Mouse (Mus musculus): ENCODE data around the gene Gpx2. TPM values are rescaled to one million over a fixed set of nuclear protein-coding genes. Genes with fewer than 3 reads are reported as not detected.

The Gpx2 gene
- polyA plus RNA-seq, 1 experiment from 2014 or later, result 1.3 TPM

DNA sequence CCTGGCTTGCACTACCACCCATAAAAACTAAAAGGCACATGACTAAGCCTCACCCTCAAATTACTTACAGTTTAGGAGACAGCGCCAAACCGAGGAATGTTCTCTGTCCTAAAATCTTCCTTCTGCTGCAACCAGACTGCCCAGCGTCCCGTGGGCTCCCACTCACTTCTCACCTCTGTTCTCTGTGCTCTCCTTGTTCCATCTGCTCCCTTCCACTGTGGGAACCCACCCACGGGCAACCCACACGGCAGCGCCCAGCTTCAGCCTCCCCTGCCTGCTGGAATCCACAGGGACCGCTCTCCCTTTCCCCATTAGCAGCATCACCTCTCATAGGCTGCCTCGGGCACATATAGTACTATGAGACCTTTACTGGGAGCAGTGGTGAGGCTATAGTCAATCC, 23.6 kb upstream of the Gpx2 start:
- 85% methylated on average over 9 of the region's 9 CpGs for WGBS
- Histone ChIP-seq H3K4me3 (no peak overlapping the region), H3K9me3 (no peaks in the 10 kb centered on the region), H3K4me1 (peaks cover 67% of the 10 kb centered on the region), H3K36me3 (replicated peaks) (no peaks in the 10 kb centered on the region), H3K27ac (replicated peaks) (peak overlapping the region; percentile 77), H3K27me3 (replicated peaks; ENCODE audit: low read depth, poor library complexity, severe bottlenecking) (peaks cover 66% of the 10 kb centered on the region)
- DNase-seq (ENCODE audit: low spot score), result no peak

GRCm38 (mm10) chr12:76818120-76818519, 22.8 kb upstream of the Gpx2 start:
- 54% methylated on average over 4 of the region's 4 CpGs for WGBS
- H3K4me1 ChIP-seq, result peaks cover 67% of the 10 kb centered on the region
- peaks cover 58% of the 10 kb centered on the region for H3K27me3 ChIP-seq (replicated peaks; ENCODE audit: low read depth, poor library complexity, severe bottlenecking)
- DNase-seq (ENCODE audit: low spot score), result peak; percentile 62
- peak overlapping the region; percentile 77 for H3K27ac ChIP-seq (replicated peaks)
- no peaks in the 10 kb centered on the region for H3K36me3 ChIP-seq (replicated peaks)
- H3K9me3 ChIP-seq, result no peaks in the 10 kb centered on the region
- H3K4me3 ChIP-seq, result no peak overlapping the region

- WGBS, result 55% methylated on average over 4 of the region's 4 CpGs
- H3K4me1 ChIP-seq, result peaks cover 59% of the 10 kb centered on the region
- no peak overlapping the region for H3K4me3 ChIP-seq
- H3K36me3 ChIP-seq (replicated peaks), result no peaks in the 10 kb centered on the region
- 0 out of 2 replicates have a peak overlapping the region, but pooled peaks have one; percentile 48 for H3K27ac ChIP-seq (replicated peaks)
- H3K27me3 ChIP-seq (replicated peaks; ENCODE audit: low read depth, poor library complexity, severe bottlenecking), result peaks cover 49% of the 10 kb centered on the region
- no peak for DNase-seq (ENCODE audit: low spot score)
- H3K9me3 ChIP-seq, result no peaks in the 10 kb centered on the region
These were observed 21.8 kb upstream of the Gpx2 start for GRCm38 (mm10) chr12:76817176-76817575.

DNA sequence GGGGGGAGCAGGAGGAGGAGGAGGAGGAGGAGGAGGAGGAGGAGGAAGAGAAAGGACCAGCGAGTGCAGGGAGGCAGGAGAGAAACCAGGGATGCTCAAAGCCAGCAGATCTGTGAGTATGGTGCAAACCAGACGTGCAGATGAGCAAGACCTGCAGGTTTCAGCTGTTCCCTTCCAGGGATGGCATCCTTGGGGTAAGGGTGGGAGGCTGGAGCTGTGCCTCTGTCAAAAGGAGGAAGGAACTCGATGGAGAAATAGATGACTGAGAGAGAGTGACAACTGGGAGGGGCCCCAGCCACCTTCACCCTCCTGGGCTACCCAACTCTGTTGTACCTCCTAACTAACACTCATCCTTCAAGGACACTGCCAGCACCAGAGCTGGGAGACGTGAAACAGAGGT, 21.4 kb upstream of the Gpx2 start:
- peaks cover 55% of the 10 kb centered on the region for H3K4me1 ChIP-seq
- no peak overlapping the region for H3K4me3 ChIP-seq
- H3K27ac ChIP-seq (replicated peaks), result peak overlapping the region; percentile 48; the same call in 1 of the 2 replicates
- peaks cover 44% of the 10 kb centered on the region for H3K27me3 ChIP-seq (replicated peaks; ENCODE audit: low read depth, poor library complexity, severe bottlenecking)
- no peaks in the 10 kb centered on the region for H3K9me3 ChIP-seq
- 47% methylated on average over 4 of the region's 4 CpGs for WGBS
- no peak for DNase-seq (ENCODE audit: low spot score)
- no peaks in the 10 kb centered on the region for H3K36me3 ChIP-seq (replicated peaks)

DNA sequence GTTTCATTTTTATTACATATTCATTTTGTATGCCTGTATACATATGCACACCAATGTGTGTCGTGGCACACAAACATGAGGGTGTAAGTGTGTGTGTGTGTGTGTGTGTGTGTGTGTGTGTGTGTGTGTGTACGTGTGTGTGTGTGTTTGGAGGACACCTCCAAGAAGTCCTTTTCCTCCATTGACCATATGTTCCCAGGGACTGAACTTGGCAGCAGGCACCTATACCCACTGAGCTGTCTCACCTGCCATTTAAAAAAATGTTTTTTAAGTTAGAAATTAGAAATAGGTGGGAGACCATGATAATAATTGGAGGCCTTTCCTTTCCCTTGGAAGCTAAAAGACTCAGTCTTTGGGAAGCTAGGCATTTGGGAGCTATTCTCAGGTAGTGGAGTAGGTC, 18.8 kb upstream of the Gpx2 start:
- Histone ChIP-seq H3K4me3 (no peak overlapping the region), H3K27me3 (replicated peaks; ENCODE audit: low read depth, poor library complexity, severe bottlenecking) (peaks cover 18% of the 10 kb centered on the region), H3K27ac (replicated peaks) (no peak overlapping the region), H3K36me3 (replicated peaks) (no peaks in the 10 kb centered on the region), H3K9me3 (no peaks in the 10 kb centered on the region), H3K4me1 (peaks cover 36% of the 10 kb centered on the region)
- 84% methylated on average over 2 of the region's 2 CpGs for WGBS
- no peak for DNase-seq (ENCODE audit: low spot score)

GRCm38 (mm10) chr12:76813543-76813942, 18.2 kb upstream of the Gpx2 start:
- Histone ChIP-seq H3K9me3 (no peaks in the 10 kb centered on the region), H3K4me3 (no peak overlapping the region), H3K4me1 (peaks cover 30% of the 10 kb centered on the region), H3K27me3 (replicated peaks; ENCODE audit: low read depth, poor library complexity, severe bottlenecking) (peaks cover 12% of the 10 kb centered on the region; the same call in 1 of the 2 replicates), H3K36me3 (replicated peaks) (no peaks in the 10 kb centered on the region), H3K27ac (replicated peaks) (no peak overlapping the region)
- WGBS, result 82% methylated on average over 10 of the region's 10 CpGs
- no peak for DNase-seq (ENCODE audit: low spot score)

DNA sequence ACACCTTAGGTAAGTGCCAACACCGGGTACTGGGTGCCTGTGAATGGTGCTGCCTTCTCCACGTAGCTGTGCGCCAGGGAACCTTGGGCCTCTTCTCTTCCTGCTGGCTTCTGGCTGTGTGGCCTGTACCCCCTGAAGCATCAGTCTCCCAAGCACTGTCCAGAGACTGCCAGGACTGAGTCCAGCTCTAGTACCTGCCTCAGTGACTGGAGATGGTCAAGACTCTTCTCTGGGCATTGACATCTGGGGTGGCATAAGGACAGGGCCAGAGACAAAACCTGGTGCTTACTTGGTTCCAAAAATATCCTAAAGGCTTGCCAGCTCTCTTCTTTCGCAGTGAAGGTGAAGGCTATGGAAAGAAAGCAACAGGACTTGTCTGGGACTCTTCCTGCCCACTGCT, 15.7 kb upstream of the Gpx2 start:
- no peak for DNase-seq (ENCODE audit: low spot score)
- Histone ChIP-seq H3K9me3 (no peaks in the 10 kb centered on the region), H3K36me3 (replicated peaks) (no peaks in the 10 kb centered on the region), H3K27me3 (replicated peaks; ENCODE audit: low read depth, poor library complexity, severe bottlenecking) (0 out of 2 replicates have a peak, but pooled peaks cover under 1% of the 10 kb centered on the region), H3K4me1 (peaks cover 5% of the 10 kb centered on the region; the same call in 1 of the 2 replicates), H3K4me3 (no peak overlapping the region), H3K27ac (replicated peaks) (no peak overlapping the region)
- 94% methylated on average over 4 of the region's 4 CpGs for WGBS

DNA sequence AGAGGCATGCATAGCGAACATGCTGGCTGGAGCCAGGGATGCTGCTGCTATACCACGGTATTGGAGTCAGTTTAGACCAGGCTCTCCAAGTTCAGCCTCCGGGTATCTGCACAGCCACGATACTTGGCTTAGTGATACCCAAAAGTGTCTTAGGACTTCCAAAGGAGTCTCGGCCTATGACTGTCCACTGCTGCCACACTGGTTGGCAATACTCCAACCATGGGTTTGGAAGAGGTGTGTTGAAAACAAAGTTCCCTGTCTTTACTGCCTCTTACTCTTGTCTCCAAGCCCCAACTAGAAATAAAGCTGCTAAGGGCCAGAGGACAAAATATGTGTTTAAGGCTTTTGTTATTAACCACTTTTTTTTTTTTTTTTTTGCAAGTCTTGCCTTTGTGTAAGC, 15.1 kb upstream of the Gpx2 start:
- 92% methylated on average over 5 of the region's 5 CpGs for WGBS
- Histone ChIP-seq H3K4me3 (no peak overlapping the region), H3K27me3 (replicated peaks; ENCODE audit: low read depth, poor library complexity, severe bottlenecking) (no peaks in the 10 kb centered on the region), H3K4me1 (peaks cover 3% of the 10 kb centered on the region; the same call in 1 of the 2 replicates), H3K36me3 (replicated peaks) (no peaks in the 10 kb centered on the region), H3K9me3 (no peaks in the 10 kb centered on the region), H3K27ac (replicated peaks) (no peak overlapping the region)
- no peak for DNase-seq (ENCODE audit: low spot score)

DNA sequence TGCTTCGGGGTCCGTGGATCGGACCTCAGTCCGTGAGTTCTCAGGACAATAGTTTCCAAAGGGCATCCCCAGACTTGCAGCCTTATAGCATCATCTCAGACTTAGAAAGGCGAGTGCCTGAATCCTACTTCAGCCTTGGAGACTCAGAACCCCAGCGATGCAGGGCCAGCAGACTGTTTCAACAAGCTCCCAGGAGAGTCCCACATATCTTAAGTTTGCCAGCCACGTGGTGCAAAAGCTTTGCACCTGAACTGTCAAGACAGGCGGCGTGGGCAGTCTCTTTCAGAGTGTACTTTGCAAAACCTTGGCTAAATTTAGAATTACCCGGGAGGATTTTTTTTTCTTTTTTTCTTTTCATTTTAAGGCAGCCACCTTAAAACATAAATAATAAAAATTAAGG, 12.4 kb upstream of the Gpx2 start:
- Histone ChIP-seq H3K27me3 (replicated peaks; ENCODE audit: low read depth, poor library complexity, severe bottlenecking) (0 out of 2 replicates have a peak, but pooled peaks cover 7% of the 10 kb centered on the region), H3K27ac (replicated peaks) (no peak overlapping the region), H3K9me3 (no peaks in the 10 kb centered on the region), H3K4me3 (no peak overlapping the region), H3K36me3 (replicated peaks) (no peaks in the 10 kb centered on the region), H3K4me1 (no peaks in the 10 kb centered on the region)
- 83% methylated on average over 10 of the region's 10 CpGs for WGBS
- DNase-seq (ENCODE audit: low spot score), result no peak

DNA sequence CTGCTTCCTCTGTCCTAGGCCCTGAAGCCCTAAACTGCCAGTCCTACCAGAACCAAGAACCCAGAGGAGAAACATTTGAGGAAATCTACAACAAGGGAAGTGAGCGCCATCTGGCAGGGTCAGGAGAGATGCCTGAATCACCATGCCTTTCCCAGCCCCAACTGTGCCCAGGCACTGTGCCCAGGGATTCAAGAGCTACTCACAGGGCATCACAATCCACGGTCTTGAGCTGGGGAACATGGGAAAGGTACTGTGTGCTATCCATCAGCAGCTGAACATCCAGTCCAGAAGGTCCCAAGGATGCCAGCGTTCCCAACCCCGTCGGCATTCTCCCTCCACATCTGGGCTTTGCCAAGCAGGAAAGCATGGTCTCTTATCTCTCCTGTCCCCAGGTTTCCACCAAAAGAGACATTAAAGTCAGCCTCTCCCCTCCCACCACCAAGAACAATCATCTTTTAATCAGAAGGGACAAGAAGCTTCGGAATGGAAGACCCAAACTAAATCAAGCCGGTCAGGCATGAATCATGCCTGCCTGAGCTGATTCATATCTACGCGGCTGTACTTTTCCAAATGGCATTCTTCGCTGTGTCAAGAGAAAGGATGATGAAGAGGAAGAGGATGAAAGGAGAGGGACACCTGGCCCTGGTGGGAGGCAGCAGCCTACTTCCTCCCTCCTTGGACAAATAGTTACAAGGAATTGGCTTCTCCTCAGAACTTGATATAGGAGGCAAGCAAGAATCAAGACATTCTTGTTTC, 9.9 kb upstream of the Gpx2 start:
- Histone ChIP-seq H3K4me3 (no peak overlapping the region), H3K9me3 (no peaks in the 10 kb centered on the region), H3K36me3 (replicated peaks) (no peaks in the 10 kb centered on the region), H3K27ac (replicated peaks) (no peak overlapping the region), H3K27me3 (replicated peaks; ENCODE audit: low read depth, poor library complexity, severe bottlenecking) (0 out of 2 replicates have a peak, but pooled peaks cover 7% of the 10 kb centered on the region), H3K4me1 (no peaks in the 10 kb centered on the region)
- no peak for DNase-seq (ENCODE audit: low spot score)
- 89% methylated on average over 10 of the region's 10 CpGs for WGBS

DNA sequence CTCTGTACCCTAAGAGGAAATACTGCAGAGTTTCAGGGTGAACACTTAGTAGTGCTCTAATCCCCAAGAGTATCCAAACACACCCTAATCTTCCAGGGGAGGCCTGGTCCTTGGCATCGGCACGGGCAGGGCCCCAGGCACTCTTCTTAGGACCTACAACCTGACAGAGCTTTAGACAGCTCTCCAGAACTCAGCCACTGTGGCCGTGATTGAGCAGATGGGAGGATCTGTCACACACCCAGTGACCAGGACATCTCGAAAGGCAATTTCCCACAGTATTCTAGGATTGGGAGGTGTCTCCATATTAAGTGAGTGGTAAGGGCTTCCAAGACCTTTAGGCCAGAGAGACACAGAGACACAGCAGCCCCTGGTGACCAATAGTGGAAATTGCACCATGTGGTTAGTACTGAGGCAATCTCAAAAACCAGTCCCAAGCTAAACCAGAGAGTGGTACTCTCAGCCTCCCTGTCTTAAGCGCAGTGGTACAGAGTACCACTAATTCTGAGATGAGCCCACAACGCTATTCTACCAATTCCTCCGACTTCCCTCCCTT, 8.4 kb upstream of the Gpx2 start:
- WGBS, result 62% methylated on average over 7 of the region's 7 CpGs
- DNase-seq (ENCODE audit: low spot score), result peak; percentile 50
- Histone ChIP-seq H3K27me3 (replicated peaks; ENCODE audit: low read depth, poor library complexity, severe bottlenecking) (peaks cover 17% of the 10 kb centered on the region; the same call in 1 of the 2 replicates), H3K27ac (replicated peaks) (no peak overlapping the region), H3K4me3 (no peak overlapping the region), H3K36me3 (replicated peaks) (no peaks in the 10 kb centered on the region), H3K4me1 (peaks cover 13% of the 10 kb centered on the region), H3K9me3 (no peaks in the 10 kb centered on the region)

- DNase-seq (ENCODE audit: low spot score), result no peak
- 89% methylated on average over 10 of the region's 10 CpGs for WGBS
- Histone ChIP-seq H3K36me3 (replicated peaks) (no peaks in the 10 kb centered on the region), H3K9me3 (no peaks in the 10 kb centered on the region), H3K27ac (replicated peaks) (no peak overlapping the region), H3K4me1 (peaks cover 18% of the 10 kb centered on the region), H3K4me3 (no peak overlapping the region), H3K27me3 (replicated peaks; ENCODE audit: low read depth, poor library complexity, severe bottlenecking) (peaks cover 17% of the 10 kb centered on the region; the same call in 1 of the 2 replicates)
These were observed 7.7 kb upstream of the Gpx2 start for GRCm38 (mm10) chr12:76803028-76803427.
